ENCODE assay signal across 17 mouse cellular contexts in genomic region chr1:170791542-170791941, GRCm38 (mm10).
"Had no signal": no experiment of that assay in that cellular context is flagged by ENCODE, and none has a peak within 500 bp of the region (broad histone marks: within the 10 kb centered on the region; RNA-seq: fewer than 3 reads in every experiment).

No protein-coding gene starts in this region.

- H3K4me2 ChIP-seq: limb, embryonic 13.5 days; liver, embryonic 13.5 days; midbrain, embryonic 11.5 days; neural tube, embryonic 12.5 days; neural tube, embryonic 15.5 days had no signal

- H3K9ac ChIP-seq: limb, embryonic 13.5 days; liver, embryonic 13.5 days; neural tube, embryonic 12.5 days; neural tube, embryonic 15.5 days had no signal

- DNase-seq: kidney, adult 18-20 months; kidney, postnatal 25 days; layer of hippocampus, adult 9-11 months; liver; liver, embryonic 13.5 days; lung, postnatal 14 days; lung, postnatal 4 days; midbrain, embryonic 14.5 days; right cerebral cortex, postnatal 25 days; thymus, adult 18-20 months had no signal

- H3K4me1 ChIP-seq: limb, embryonic 10.5 days; limb, embryonic 13.5 days; liver, embryonic 13.5 days; neural tube, embryonic 12.5 days; neural tube, embryonic 15.5 days had no signal

- H3K27me3 ChIP-seq: limb, embryonic 13.5 days; liver, embryonic 13.5 days; neural tube, embryonic 12.5 days; neural tube, embryonic 15.5 days had no signal

- H3K27ac ChIP-seq: kidney, postnatal 0 days; layer of hippocampus, adult 2 months; limb, embryonic 10.5 days; limb, embryonic 13.5 days; liver, embryonic 13.5 days; neural tube, embryonic 12.5 days; neural tube, embryonic 15.5 days had no signal

- H3K4me3 ChIP-seq: layer of hippocampus, adult 2 months; limb, embryonic 10.5 days; limb, embryonic 13.5 days; liver, embryonic 13.5 days; neural tube, embryonic 12.5 days; neural tube, embryonic 15.5 days had no signal

- H3K9me3 ChIP-seq: limb, embryonic 10.5 days; limb, embryonic 13.5 days; liver, embryonic 13.5 days; neural tube, embryonic 12.5 days; neural tube, embryonic 15.5 days had no signal
